10 mouse cellular contexts compared by ENCODE assay signal in genomic region chr12:28817427-28817752, GRCm38 (mm10).
DNase-seq lines count a peak whose midpoint lies in the region; ATAC-seq lines count a peak whose summit lies in the region.
"Had no signal": no experiment of that assay in that cellular context is flagged by ENCODE, and none has a peak within 500 bp of the region (broad histone marks: within the 10 kb centered on the region; RNA-seq: fewer than 3 reads in every experiment).

No protein-coding gene starts in this region.

- ATAC-seq in forebrain, embryonic 12.5 days (ENCODE audit: low FRiP score): peak; percentile 94
- peak; percentile 36; the same call in 1 of the 2 replicates for ATAC-seq in kidney, embryonic 15.5 days (replicated peaks; ENCODE audit: low FRiP score)
- no peak for ATAC-seq in megakaryocyte, adult 5-6 weeks (ENCODE audit: poor library complexity, severe bottlenecking)
- ATAC-seq: Patski had no signal

- peaks cover 40% of the 10 kb centered on the region for H3K4me1 ChIP-seq in forebrain, embryonic 12.5 days
- H3K4me1 ChIP-seq in kidney, embryonic 15.5 days: peaks cover 5% of the 10 kb centered on the region

- H3K4me2 ChIP-seq in forebrain, embryonic 12.5 days: peak overlapping the region; percentile 38
- H3K4me2 ChIP-seq in kidney, embryonic 15.5 days: no peak overlapping the region

- H3K36me3 ChIP-seq in forebrain, embryonic 12.5 days (replicated peaks): no peaks in the 10 kb centered on the region
- no peaks in the 10 kb centered on the region for H3K36me3 ChIP-seq in kidney, embryonic 15.5 days

- no peak overlapping the region for H3K9ac ChIP-seq in forebrain, embryonic 12.5 days
- H3K9ac ChIP-seq in kidney, embryonic 15.5 days: no peak overlapping the region

- 1% methylated on average over 5 of the region's 5 CpGs for WGBS in forebrain, embryonic 12.5 days
- 28% methylated on average over 5 of the region's 5 CpGs for WGBS in kidney, embryonic 15.5 days

- H3K27ac ChIP-seq in forebrain, embryonic 12.5 days: peak overlapping the region; percentile 84
- H3K27ac ChIP-seq in kidney, embryonic 15.5 days: no peak overlapping the region
- H3K27ac ChIP-seq: heart, adult 2 months had no signal

- intact Hi-C loops in left cerebral cortex, postnatal 10 days (cut with DNase I): no loop called here

- no peak overlapping the region for H3K4me3 ChIP-seq in forebrain, embryonic 12.5 days (replicated peaks)
- no peak overlapping the region for H3K4me3 ChIP-seq in kidney, embryonic 15.5 days (replicated peaks)
- H3K4me3 ChIP-seq: heart, adult 2 months had no signal

- peaks cover 74% of the 10 kb centered on the region for H3K27me3 ChIP-seq in forebrain, embryonic 12.5 days
- H3K27me3 ChIP-seq in kidney, embryonic 15.5 days: no peaks in the 10 kb centered on the region
- H3K27me3 ChIP-seq: Patski had no signal

- no peaks in the 10 kb centered on the region for H3K9me3 ChIP-seq in forebrain, embryonic 12.5 days
- no peaks in the 10 kb centered on the region for H3K9me3 ChIP-seq in kidney, embryonic 15.5 days (replicated peaks)

- peak; percentile 47 for DNase-seq in left cerebral cortex, adult 11 months (ENCODE audit: low spot score)
- no peak for DNase-seq in left cerebral cortex, postnatal 10 days (ENCODE audit: extremely low spot score in 1 of 2, low spot score in 2 of 2)
- peak; percentile 64 for DNase-seq in neural tube, embryonic 10.5 days (ENCODE audit: extremely low spot score, low spot score)
- no peak for DNase-seq in cerebellum, postnatal 36 days
- no peak for DNase-seq in ovary, adult 18-20 months (ENCODE audit: low spot score)

Comparison
In these comparisons a context has a peak if more than half of its experiments do, and no peak if none do; other contexts are left out.
1. DNase-seq: peak in left cerebral cortex, adult 11 months (single experiment) and neural tube, embryonic 10.5 days (single experiment); none in left cerebral cortex, postnatal 10 days (0 of 2), cerebellum, postnatal 36 days (0 of 2) and ovary, adult 18-20 months (single experiment).